Mouse (Mus musculus) stomach, postnatal 0 days (tissue): ENCODE measurements around the gene Sirt1. TPM values are rescaled to one million over a fixed set of nuclear protein-coding genes. Genes with fewer than 3 reads are reported as not detected.
A peak's percentile ranks its signal among the peaks of the same experiment; 100 is the strongest.

Experiments
- ATAC-seq: fragments of 200-750 bp; cut with Nextera tagmentation; 2 replicates; pipeline ENCODE4 v1.8.0; 2017; ENCODE audit not compliant: low FRiP score, low TSS enrichment
- DNase-seq: peaks from one replicate; pipeline ENCODE4 v3.0.0-alpha.2; 2016; ENCODE audit warnings: low spot score
- H3K27ac ChIP-seq: fragments of 300-500 bp; sonication (generic); replicated peaks from 2 replicates; pipeline ENCODE4 v1.5.1; 2014; ENCODE audit warnings: mild to moderate bottlenecking, control low read depth
- H3K27me3 ChIP-seq: fragments of 300-500 bp; sonication (generic); 2 replicates; pipeline ENCODE4 v1.6.1; 2014; ENCODE audit warnings: low read length; ENCODE audit not compliant: control insufficient read depth, insufficient read depth
- H3K36me3 ChIP-seq: fragments of 300-500 bp; sonication (generic); 2 replicates; pipeline ENCODE4 v1.6.1; 2014; ENCODE audit warnings: low read length, mixed read lengths; ENCODE audit not compliant: control insufficient read depth, insufficient read depth
- H3K4me1 ChIP-seq: fragments of 300-500 bp; sonication (generic); replicated peaks from 2 replicates; pipeline ENCODE4 v1.6.1; 2014; ENCODE audit warnings: antibody characterized with exemption; ENCODE audit not compliant: control insufficient read depth, insufficient read depth
- H3K4me2 ChIP-seq: fragments of 300-500 bp; sonication (generic); replicated peaks from 2 replicates; pipeline ENCODE4 v1.6.1; 2014; ENCODE audit warnings: low read depth, mild to moderate bottlenecking, control low read depth, moderate library complexity
- H3K4me3 ChIP-seq: fragments of 300-500 bp; sonication (generic); 2 replicates; pipeline ENCODE4 v1.5.1; 2014; ENCODE audit warnings: low read depth, low read length, control low read depth
- H3K9ac ChIP-seq: fragments of 300-500 bp; sonication (generic); 2 replicates; pipeline ENCODE4 v1.6.1; 2014; ENCODE audit warnings: mild to moderate bottlenecking, low read length, control low read depth, mixed read lengths
- H3K9me3 ChIP-seq: fragments of 300-500 bp; sonication (generic); 2 replicates; pipeline ENCODE4 v1.6.1; 2016; ENCODE audit warnings: low read length; ENCODE audit not compliant: control insufficient read depth
- CTCF ChIP-seq: IDR thresholded peaks from 2 replicates; pipeline ENCODE4 v1.5.1; 2016; ENCODE audit warnings: antibody characterized with exemption, low read depth, mild to moderate bottlenecking, moderate library complexity
- EP300 ChIP-seq: optimal IDR thresholded peaks from 2 replicates; pipeline ENCODE3; 2016; ENCODE audit warnings: antibody characterized with exemption
- WGBS: fragments of 180-500 bp; shearing (Covaris S2); extraction: QIAGEN DNeasy Blood & Tissue Kit; methylation state at CpG from one replicate; pipeline ENCODE4 v1.1.7; 2014; 5-methylcytosine and 5-hydroxymethylcytosine counted together
- polyA plus RNA-seq: library from polyadenylated mRNA; unstranded; fragments of >200 nt; fragmentation: Nextera tagmentation; extraction: Ambion mirVana; gene quantifications from 2 replicates; pipeline ENCODE4 v1.2.1, GENCODE M21; 2015

Sirt1 gene
- polyA plus RNA-seq, 1 experiment from 2014 or later = 2.9 TPM

- no peak for DNase-seq
- Histone ChIP-seq H3K9ac (no peak overlapping the region), H3K27me3 (no peaks in the 10 kb centered on the region), H3K36me3 (no peaks in the 10 kb centered on the region), H3K4me3 (no peak overlapping the region), H3K4me1 (no peaks in the 10 kb centered on the region), H3K27ac (no peak overlapping the region), H3K9me3 (no peaks in the 10 kb centered on the region), H3K4me2 (no peak overlapping the region)
- TF ChIP-seq EP300 (no peak), CTCF (no peak)
- no peak for ATAC-seq
- WGBS = 91% methylated on average over 3 of the region's 3 CpGs
These were observed 36.8 kb downstream of the Sirt1 start for GRCm38 (mm10) chr10:63344751-63345150.

- no peak overlapping the region for H3K9ac ChIP-seq
- no peak overlapping the region for H3K4me3 ChIP-seq
- no peak overlapping the region for H3K27ac ChIP-seq
- H3K4me2 ChIP-seq = no peak overlapping the region
- DNase-seq = no peak
- H3K27me3 ChIP-seq = no peaks in the 10 kb centered on the region
- TF ChIP-seq EP300 = no peak
- TF ChIP-seq CTCF = no peak
- H3K4me1 ChIP-seq = peaks cover 12% of the 10 kb centered on the region
- H3K9me3 ChIP-seq = no peaks in the 10 kb centered on the region
- ATAC-seq = no peak
- WGBS = 67% methylated on average over 2 of the region's 2 CpGs
- no peaks in the 10 kb centered on the region for H3K36me3 ChIP-seq
These were observed 40.2 kb downstream of the Sirt1 start for GRCm38 (mm10) chr10:63341351-63341750.

GRCm38 (mm10) chr10:63338914-63339643, 42.4 kb downstream of the Sirt1 start:
- peaks cover 12% of the 10 kb centered on the region for H3K4me1 ChIP-seq
- H3K27ac ChIP-seq = peak overlapping the region; percentile 98
- 2% methylated on average over 39 of the region's 74 CpGs for WGBS
- peak overlapping the region; percentile 81 for H3K4me2 ChIP-seq
- peak; percentile 98 for ATAC-seq
- peaks cover 2% of the 10 kb centered on the region; the same call in 1 of the 2 replicates for H3K36me3 ChIP-seq
- H3K9me3 ChIP-seq = no peaks in the 10 kb centered on the region
- peak; percentile 97 for DNase-seq
- H3K4me3 ChIP-seq = peak overlapping the region; percentile 70
- H3K9ac ChIP-seq = peak overlapping the region; percentile 97
- H3K27me3 ChIP-seq = no peaks in the 10 kb centered on the region
- TF ChIP-seq EP300 (no peak), CTCF (peak; percentile 10; the same call in 1 of the 2 replicates)

GRCm38 (mm10) chr10:63337951-63338836, 43.3 kb downstream of the Sirt1 start:
- Histone ChIP-seq H3K36me3 (peaks cover 4% of the 10 kb centered on the region; the same call in 1 of the 2 replicates), H3K4me1 (peaks cover 12% of the 10 kb centered on the region), H3K9ac (peak overlapping the region; percentile 97), H3K4me2 (peak overlapping the region; percentile 81), H3K27me3 (no peaks in the 10 kb centered on the region), H3K27ac (peak overlapping the region; percentile 98), H3K4me3 (peak overlapping the region; percentile 70), H3K9me3 (no peaks in the 10 kb centered on the region)
- ATAC-seq (peak; percentile 82), DNase-seq (peak; percentile 75)
- TF ChIP-seq CTCF = no peak
- no peak for TF ChIP-seq EP300
- WGBS = under 1% methylated on average over 72 of the region's 113 CpGs

GRCm38 (mm10) chr10:63337326-63337725, 44.2 kb downstream of the Sirt1 start:
- H3K27ac ChIP-seq = no peak overlapping the region
- ATAC-seq (no peak), DNase-seq (no peak)
- no peaks in the 10 kb centered on the region for H3K27me3 ChIP-seq
- WGBS = 31% methylated on average over 5 of the region's 5 CpGs
- peaks cover 4% of the 10 kb centered on the region; the same call in 1 of the 2 replicates for H3K36me3 ChIP-seq
- H3K4me2 ChIP-seq = peak overlapping the region; percentile 81
- peak overlapping the region; percentile 70 for H3K4me3 ChIP-seq
- TF ChIP-seq EP300 = no peak
- no peak for TF ChIP-seq CTCF
- peak overlapping the region; percentile 41 for H3K9ac ChIP-seq
- H3K4me1 ChIP-seq = peaks cover 12% of the 10 kb centered on the region
- no peaks in the 10 kb centered on the region for H3K9me3 ChIP-seq
